Mouse (Mus musculus): ENCODE measurements at regions not wholly inside any gene's neighbourhood (a gene's known extent, or its start where the extent isn't known, plus 50 kb on each side); places are given as distances from the start of the nearest gene placed in this dataset.

- no peak for TF ChIP-seq CTCF (IDR thresholded peaks at IDR 0.05; ENCODE audit: low read depth)
- no peak for TF ChIP-seq EP300 (optimal IDR thresholded peaks at IDR 0.05)
Measured at GRCm38 (mm10) chr10:19464504-19464903, 108.2 kb downstream of the Olig3 start.
